Mouse (Mus musculus) heart, adult 2 months (tissue): Measurements from ENCODE around the gene Coro2b. TPM values are rescaled to one million over a fixed set of nuclear protein-coding genes. Genes with fewer than 3 reads are reported as not detected.

Experiments used
- DNase-seq, 2 experiments: peaks; one replicate each; pipeline ENCODE4 v3.0.0; 2021
- H3K27ac ChIP-seq: fragments of 200-600 bp; 2 replicates; pipeline ENCODE4 v1.8.1; 2022
- H3K27me3 ChIP-seq: fragments of 200-500 bp; 2 replicates; pipeline ENCODE4 v1.6.1; 2012; ENCODE audit warnings: mild to moderate bottlenecking, low read length, inconsistent platforms, mixed read lengths; ENCODE audit not compliant: control insufficient read depth, insufficient read depth
- H3K36me3 ChIP-seq: fragments of 200-500 bp; 2 replicates; pipeline ENCODE4 v1.6.1; 2012; ENCODE audit warnings: low read length, inconsistent platforms; ENCODE audit not compliant: control insufficient read depth, insufficient read depth
- H3K4me1 ChIP-seq: fragments of 200-500 bp; 2 replicates; pipeline ENCODE4 v1.6.1; 2011; ENCODE audit warnings: low read length; ENCODE audit not compliant: control insufficient read depth, insufficient read depth
- H3K4me3 ChIP-seq: fragments of 200-600 bp; 2 replicates; pipeline ENCODE4 v1.8.1; 2022
- H3K79me2 ChIP-seq: fragments of 200-500 bp; replicated peaks from 2 replicates; pipeline ENCODE4 v1.6.1; 2012; ENCODE audit warnings: mild to moderate bottlenecking, inconsistent platforms, low read length, moderate library complexity, mixed read lengths; ENCODE audit not compliant: control insufficient read depth, insufficient read depth
- H3K9ac ChIP-seq: fragments of 200-500 bp; 2 replicates; pipeline ENCODE4 v1.6.1; 2012; ENCODE audit warnings: low read depth, mild to moderate bottlenecking, control low read depth, inconsistent platforms, low read length, mixed read lengths
- CTCF ChIP-seq: fragments of 200-600 bp; IDR thresholded peaks from 2 replicates; pipeline ENCODE4 v1.8.1; 2022; ENCODE audit warnings: antibody characterized with exemption, mild to moderate bottlenecking, moderate library complexity
- EP300 ChIP-seq: fragments of 200-500 bp; IDR thresholded peaks from 2 replicates; pipeline ENCODE4 v1.6.1; 2011; ENCODE audit warnings: low read depth, low read length, control low read depth; ENCODE audit not compliant: insufficient read depth
- POLR2A ChIP-seq: fragments of 200-500 bp; IDR thresholded peaks from 2 replicates; pipeline ENCODE4 v1.6.1; 2011; ENCODE audit warnings: mild to moderate bottlenecking, low read depth, low read length, control low read depth; ENCODE audit not compliant: insufficient read depth
- WGBS: fragments of 180-500 bp; shearing (Covaris S2); methylation state at CpG from one replicate; pipeline ENCODE4 v1.1.7; 2018; 5-methylcytosine and 5-hydroxymethylcytosine counted together
- intact Hi-C: fragments of 180-260 bp; cut with DNase I; formaldehyde crosslinking; loops from one replicate; pipeline ENCODE4 v1.15.1; 2025
- polyA plus RNA-seq: library from polyadenylated mRNA; depleted of rRNA; stranded (reverse); fragments of >200 nt; gene quantifications from 2 replicates; pipeline ENCODE4 v1.2.3, GENCODE M21; 2012
- total RNA-seq, 2 experiments: library from RNA; stranded (reverse); gene quantifications; 2 replicates each; pipeline ENCODE4 v1.2.3; 2021

Coro2b gene
- total and polyA plus RNA-seq, 3 experiments, result 10.1 to 17.2 (median 11.6) TPM

GRCm38 (mm10) chr9:62432261-62433060 is 104.4 kb downstream of the Coro2b start:
- no peak for TF ChIP-seq CTCF
- TF ChIP-seq POLR2A, result no peak
- no peak for TF ChIP-seq EP300
- DNase-seq, result peak in 1 of 2 experiments; percentile 14
- Histone ChIP-seq H3K79me2 (no peaks in the 10 kb centered on the region), H3K4me3 (no peak overlapping the region), H3K27me3 (no peaks in the 10 kb centered on the region), H3K9ac (no peak overlapping the region), H3K27ac (no peak overlapping the region), H3K36me3 (peaks cover 9% of the 10 kb centered on the region), H3K4me1 (peaks cover 12% of the 10 kb centered on the region)
- intact Hi-C loops, result no loop called here
- 83% methylated on average over 15 of the region's 15 CpGs for whole genome bisulfite sequencing

- TF ChIP-seq POLR2A (no peak), CTCF (no peak), EP300 (no peak)
- 90% methylated on average over 4 of the region's 4 CpGs for WGBS
- no peak overlapping the region for H3K27ac ChIP-seq
- peaks cover 4% of the 10 kb centered on the region; the same call in 1 of the 2 replicates for H3K36me3 ChIP-seq
- H3K9ac ChIP-seq, result no peak overlapping the region
- no peak overlapping the region for H3K4me3 ChIP-seq
- H3K79me2 ChIP-seq, result no peaks in the 10 kb centered on the region
- no peak for DNase-seq
- H3K27me3 ChIP-seq, result no peaks in the 10 kb centered on the region
- H3K4me1 ChIP-seq, result peaks cover 11% of the 10 kb centered on the region
- intact Hi-C loops, result no loop called here
Measured at GRCm38 (mm10) chr9:62430741-62431140, 106.1 kb downstream of the Coro2b start.

GRCm38 (mm10) chr9:62427010-62427409 is 109.8 kb downstream of the Coro2b start:
- Histone ChIP-seq H3K27ac (no peak overlapping the region; the same call in 1 of the 2 replicates), H3K79me2 (no peaks in the 10 kb centered on the region), H3K36me3 (no peaks in the 10 kb centered on the region), H3K4me3 (no peak overlapping the region), H3K9ac (no peak overlapping the region), H3K4me1 (peaks cover 9% of the 10 kb centered on the region), H3K27me3 (no peaks in the 10 kb centered on the region)
- 68% methylated on average over 8 of the region's 8 CpGs for WGBS
- peak in 1 of 2 experiments; percentile 49 for DNase-seq
- TF ChIP-seq POLR2A, result no peak
- intact Hi-C loops, result no loop called here

- TF ChIP-seq CTCF (no peak), EP300 (no peak), POLR2A (no peak)
- H3K4me1 ChIP-seq, result peaks cover 9% of the 10 kb centered on the region
- H3K9ac ChIP-seq, result no peak overlapping the region
- no peak overlapping the region; the same call in 1 of the 2 replicates for H3K27ac ChIP-seq
- no peaks in the 10 kb centered on the region for H3K27me3 ChIP-seq
- no peak overlapping the region for H3K4me3 ChIP-seq
- intact Hi-C loops, result no loop called here
- no peaks in the 10 kb centered on the region for H3K36me3 ChIP-seq
- WGBS, result 97% methylated on average over 6 of the region's 6 CpGs
- no peak for DNase-seq
- no peaks in the 10 kb centered on the region for H3K79me2 ChIP-seq
Measured at GRCm38 (mm10) chr9:62426531-62426930, 110.3 kb downstream of the Coro2b start.

GRCm38 (mm10) chr9:62426021-62426420 is 110.8 kb downstream of the Coro2b start:
- peak overlapping the region; percentile 82 for H3K27ac ChIP-seq
- DNase-seq, result no peak
- intact Hi-C loops, result no loop called here
- H3K9ac ChIP-seq, result no peak overlapping the region
- peaks cover 9% of the 10 kb centered on the region for H3K4me1 ChIP-seq
- 73% methylated on average over 19 of the region's 19 CpGs for WGBS
- H3K79me2 ChIP-seq, result no peaks in the 10 kb centered on the region
- no peaks in the 10 kb centered on the region for H3K27me3 ChIP-seq
- no peak overlapping the region for H3K4me3 ChIP-seq
- no peaks in the 10 kb centered on the region for H3K36me3 ChIP-seq
- TF ChIP-seq CTCF (no peak), EP300 (no peak), POLR2A (no peak)

DNA sequence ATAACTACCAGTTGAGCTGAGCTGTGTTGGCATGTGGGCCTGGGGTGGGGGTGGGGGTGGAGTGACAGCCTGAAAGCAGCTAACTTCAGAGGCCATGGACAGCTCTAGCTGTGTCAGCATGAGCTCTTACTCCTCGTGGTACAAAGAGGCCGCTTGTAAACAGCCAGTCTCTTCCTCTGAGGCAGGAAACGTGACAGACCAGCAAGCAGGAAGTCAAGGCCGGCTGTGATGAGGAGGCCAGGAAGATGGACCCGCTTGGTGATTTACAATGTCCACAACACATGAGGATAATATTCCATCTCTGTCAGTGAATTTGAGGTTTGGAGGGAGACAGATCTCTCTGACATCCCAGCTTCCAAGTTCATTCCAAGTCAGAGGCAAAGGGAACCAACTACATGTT is 111.6 kb downstream of the Coro2b start:
- H3K27me3 ChIP-seq, result no peaks in the 10 kb centered on the region

More for the DNA sequence above, 111.6 kb downstream of the Coro2b start:
- 38% methylated on average over 5 of the region's 5 CpGs for WGBS
- H3K4me3 ChIP-seq, result no peak overlapping the region
- intact Hi-C loops, result no loop called here
- H3K27ac ChIP-seq, result peak overlapping the region; percentile 82
- H3K4me1 ChIP-seq, result peaks cover 13% of the 10 kb centered on the region
- no peaks in the 10 kb centered on the region for H3K79me2 ChIP-seq
- no peak overlapping the region for H3K9ac ChIP-seq
- TF ChIP-seq POLR2A, result no peak
- TF ChIP-seq EP300, result 0 out of 2 replicates have a peak, but pooled peaks have one; percentile 27
- DNase-seq, result peak in 1 of 2 experiments; percentile 44
- H3K36me3 ChIP-seq, result no peaks in the 10 kb centered on the region
